Mouse (Mus musculus) midbrain, embryonic 14.5 days (tissue): ENCODE data around the gene Nell1. TPM values are rescaled to one million over a fixed set of nuclear protein-coding genes. Genes with fewer than 3 reads are reported as not detected.
A peak's percentile ranks its signal among the peaks of the same experiment; 100 is the strongest.

ENCODE experiments used
- ATAC-seq: fragments of 200-750 bp; cut with Nextera tagmentation; 2 replicates; pipeline ENCODE4 v1.8.0; 2017; ENCODE audit warnings: moderate number of reproducible peaks, moderate library complexity; ENCODE audit not compliant: low FRiP score, low TSS enrichment
- DNase-seq: peaks from one replicate; pipeline ENCODE4 v3.0.0-alpha.2; 2015
- H3K27ac ChIP-seq: fragments of 300-500 bp; sonication (generic); replicated peaks from 2 replicates; pipeline ENCODE4 v1.5.1; 2014; ENCODE audit warnings: mild to moderate bottlenecking, low read depth, low read length, moderate library complexity
- H3K27me3 ChIP-seq: fragments of 300-500 bp; sonication (generic); 2 replicates; pipeline ENCODE4 v1.6.1; 2014; ENCODE audit warnings: low read length, control low read depth, mixed read lengths; ENCODE audit not compliant: control insufficient read depth, insufficient read depth
- H3K36me3 ChIP-seq: fragments of 300-500 bp; sonication (generic); 2 replicates; pipeline ENCODE4 v1.6.1; 2014; ENCODE audit warnings: low read length, control low read depth; ENCODE audit not compliant: control insufficient read depth, insufficient read depth
- H3K4me1 ChIP-seq: fragments of 300-500 bp; sonication (generic); 2 replicates; pipeline ENCODE4 v1.6.1; 2014; ENCODE audit warnings: mild to moderate bottlenecking, antibody characterized with exemption, low read length, control low read depth; ENCODE audit not compliant: control insufficient read depth, insufficient read depth
- H3K4me2 ChIP-seq: fragments of 300-500 bp; sonication (generic); 2 replicates; pipeline ENCODE4 v1.6.1; 2014; ENCODE audit warnings: mild to moderate bottlenecking, low read length, moderate library complexity
- H3K4me3 ChIP-seq: fragments of 300-500 bp; sonication (generic); replicated peaks from 2 replicates; pipeline ENCODE4 v1.5.1; 2014; ENCODE audit warnings: low read depth, low read length
- H3K9ac ChIP-seq: fragments of 300-500 bp; sonication (generic); replicated peaks from 2 replicates; pipeline ENCODE4 v1.6.1; 2014; ENCODE audit warnings: mild to moderate bottlenecking, low read length, moderate library complexity
- H3K9me3 ChIP-seq: fragments of 300-500 bp; sonication (generic); 2 replicates; pipeline ENCODE4 v1.6.1; 2016; ENCODE audit warnings: low read length, control low read depth, mixed read lengths; ENCODE audit not compliant: control insufficient read depth
- WGBS: fragments of 180-500 bp; shearing (Covaris S2); extraction: QIAGEN DNeasy Blood & Tissue Kit; methylation state at CpG from one replicate; pipeline ENCODE4 v1.1.7; 2014; 5-methylcytosine and 5-hydroxymethylcytosine counted together
- polyA plus RNA-seq: library from polyadenylated mRNA; unstranded; fragments of >200 nt; fragmentation: Nextera tagmentation; extraction: Ambion mirVana; gene quantifications from 2 replicates; pipeline ENCODE4 v1.2.1, GENCODE M21; 2014

Gene Nell1
- polyA plus RNA-seq, 1 experiment from 2014 or later: 21.3 TPM

- 93% methylated on average over 8 of the region's 8 CpGs for WGBS
Observed at GRCm38 (mm10) chr7:49985947-49986346, 11.3 kb downstream of the Nell1 start.

GRCm38 (mm10) chr7:49999321-49999720 lies 24.7 kb downstream of the Nell1 start:
- Histone ChIP-seq H3K36me3 (no peaks in the 10 kb centered on the region), H3K9ac (no peak overlapping the region), H3K4me2 (no peak overlapping the region), H3K4me1 (no peaks in the 10 kb centered on the region), H3K27me3 (no peaks in the 10 kb centered on the region), H3K9me3 (no peaks in the 10 kb centered on the region), H3K4me3 (no peak overlapping the region), H3K27ac (no peak overlapping the region)
- ATAC-seq (no peak), DNase-seq (no peak)
- 80% methylated on average over 4 of the region's 4 CpGs for WGBS

More at GRCm38 (mm10) chr7:49985947-49986346, 11.3 kb downstream of the Nell1 start:
- Histone ChIP-seq H3K9ac (no peak overlapping the region), H3K4me2 (no peak overlapping the region), H3K4me1 (no peaks in the 10 kb centered on the region), H3K4me3 (no peak overlapping the region), H3K9me3 (no peaks in the 10 kb centered on the region), H3K27me3 (no peaks in the 10 kb centered on the region), H3K27ac (no peak overlapping the region), H3K36me3 (no peaks in the 10 kb centered on the region)
- no peak for DNase-seq
- ATAC-seq: no peak

- ATAC-seq (no peak), DNase-seq (no peak)
- Histone ChIP-seq H3K4me3 (no peak overlapping the region), H3K4me2 (no peak overlapping the region), H3K4me1 (no peaks in the 10 kb centered on the region), H3K27ac (no peak overlapping the region), H3K36me3 (no peaks in the 10 kb centered on the region), H3K27me3 (no peaks in the 10 kb centered on the region), H3K9me3 (no peaks in the 10 kb centered on the region), H3K9ac (no peak overlapping the region)
- 86% methylated on average over 2 of the region's 2 CpGs for WGBS
Observed at GRCm38 (mm10) chr7:50005268-50005667, 30.6 kb downstream of the Nell1 start.

GRCm38 (mm10) chr7:50035187-50036153 lies 60.8 kb downstream of the Nell1 start:
- DNase-seq (peak; percentile 60), ATAC-seq (peak; percentile 66; the same call in 1 of the 2 replicates)

GRCm38 (mm10) chr7:50041112-50041511 lies 66.4 kb downstream of the Nell1 start:
- no peaks in the 10 kb centered on the region for H3K9me3 ChIP-seq
- no peak for DNase-seq
- no peak overlapping the region for H3K9ac ChIP-seq
- no peaks in the 10 kb centered on the region for H3K27me3 ChIP-seq
- WGBS: 71% methylated on average over 6 of the region's 6 CpGs
- ATAC-seq: no peak
- H3K4me3 ChIP-seq: no peak overlapping the region
- no peak overlapping the region for H3K27ac ChIP-seq
- H3K36me3 ChIP-seq: no peaks in the 10 kb centered on the region
- H3K4me1 ChIP-seq: no peaks in the 10 kb centered on the region
- H3K4me2 ChIP-seq: no peak overlapping the region

More at GRCm38 (mm10) chr7:50035187-50036153, 60.8 kb downstream of the Nell1 start:
- H3K4me1 ChIP-seq: 0 out of 2 replicates have a peak, but pooled peaks cover 2% of the 10 kb centered on the region
- no peak overlapping the region for H3K4me3 ChIP-seq
- no peaks in the 10 kb centered on the region for H3K27me3 ChIP-seq
- H3K36me3 ChIP-seq: no peaks in the 10 kb centered on the region
- no peak overlapping the region for H3K9ac ChIP-seq
- no peaks in the 10 kb centered on the region for H3K9me3 ChIP-seq
- 54% methylated on average over 13 of the region's 13 CpGs for WGBS
- no peak overlapping the region for H3K4me2 ChIP-seq
- peak overlapping the region; percentile 14 for H3K27ac ChIP-seq

GRCm38 (mm10) chr7:50050144-50050543 lies 75.5 kb downstream of the Nell1 start:
- 93% methylated on average over 4 of the region's 4 CpGs for WGBS
- H3K4me1 ChIP-seq: no peaks in the 10 kb centered on the region
- H3K27ac ChIP-seq: no peak overlapping the region
- no peaks in the 10 kb centered on the region for H3K36me3 ChIP-seq
- H3K27me3 ChIP-seq: no peaks in the 10 kb centered on the region
- no peak overlapping the region for H3K4me3 ChIP-seq
- H3K4me2 ChIP-seq: no peak overlapping the region
- no peak for DNase-seq
- ATAC-seq: no peak
- no peak overlapping the region for H3K9ac ChIP-seq
- H3K9me3 ChIP-seq: no peaks in the 10 kb centered on the region

- no peaks in the 10 kb centered on the region for H3K36me3 ChIP-seq
- no peaks in the 10 kb centered on the region for H3K4me1 ChIP-seq
- H3K4me2 ChIP-seq: no peak overlapping the region
- DNase-seq (no peak), ATAC-seq (no peak)
- H3K4me3 ChIP-seq: no peak overlapping the region
- H3K9me3 ChIP-seq: no peaks in the 10 kb centered on the region
- WGBS: 90% methylated on average over 2 of the region's 2 CpGs
- no peak overlapping the region for H3K9ac ChIP-seq
- H3K27ac ChIP-seq: no peak overlapping the region
- no peaks in the 10 kb centered on the region for H3K27me3 ChIP-seq
Observed at GRCm38 (mm10) chr7:50053704-50054103, 79.0 kb downstream of the Nell1 start.

- Histone ChIP-seq H3K27ac (no peak overlapping the region), H3K27me3 (no peaks in the 10 kb centered on the region), H3K9ac (no peak overlapping the region), H3K36me3 (no peaks in the 10 kb centered on the region), H3K4me1 (0 out of 2 replicates have a peak, but pooled peaks cover 3% of the 10 kb centered on the region), H3K9me3 (no peaks in the 10 kb centered on the region), H3K4me2 (no peak overlapping the region), H3K4me3 (no peak overlapping the region)
- WGBS: 78% methylated on average over 5 of the region's 5 CpGs
- DNase-seq (no peak), ATAC-seq (no peak)
Observed at GRCm38 (mm10) chr7:50094461-50094860, 119.8 kb downstream of the Nell1 start.
